Mouse (Mus musculus) layer of hippocampus, postnatal 25 days (tissue): ENCODE data around the gene Cacna1b. TPM values are rescaled to one million over a fixed set of nuclear protein-coding genes. Genes with fewer than 3 reads are reported as not detected.

Experiments
- DNase-seq, 2 experiments: peaks; one replicate each; pipeline ENCODE4 v3.0.0; 2022; ENCODE audit warnings: mixed read lengths in 2 of 2, low spot score in 1 of 2; ENCODE audit errors: extremely low spot score in 1 of 2
- total RNA-seq, 2 experiments: library from RNA; stranded (reverse); gene quantifications; 2 replicates each; pipeline ENCODE4 v1.2.3; 2021

Cacna1b gene
- total RNA-seq, 2 experiments from 2014 or later = 72.4 to 84.0 TPM

GRCm38 (mm10) chr2:24719645-24720379, 43.1 kb downstream of the Cacna1b start:
- DNase-seq = no peak

- no peak for DNase-seq
Observed at GRCm38 (mm10) chr2:24718906-24719305, 44.0 kb downstream of the Cacna1b start.

GRCm38 (mm10) chr2:24717963-24718362, 45.0 kb downstream of the Cacna1b start:
- no peak for DNase-seq

DNA sequence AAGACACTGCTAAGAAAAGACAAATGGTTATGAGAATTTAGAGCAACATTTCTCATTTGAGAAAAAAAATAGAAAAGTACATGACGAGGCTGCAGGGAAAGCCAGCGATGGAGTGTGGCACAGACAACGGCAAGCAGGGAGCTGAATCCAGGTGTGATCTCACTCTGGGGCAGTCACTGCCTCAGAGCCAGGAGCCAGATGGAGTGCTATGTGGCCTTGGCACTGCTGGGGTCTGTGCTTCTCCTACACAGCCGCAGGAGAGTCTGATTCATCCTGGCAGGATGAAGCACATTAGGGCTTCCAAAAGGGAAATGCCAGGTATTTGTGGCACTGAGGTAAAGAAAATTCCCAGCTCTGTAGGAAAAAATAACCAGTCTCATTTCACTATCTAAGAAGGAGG, 45.5 kb downstream of the Cacna1b start:
- no peak for DNase-seq

- no peak for DNase-seq
Observed at GRCm38 (mm10) chr2:24705929-24706328, 57.0 kb downstream of the Cacna1b start.

GRCm38 (mm10) chr2:24702208-24702957, 60.6 kb downstream of the Cacna1b start:
- no peak for DNase-seq

DNA sequence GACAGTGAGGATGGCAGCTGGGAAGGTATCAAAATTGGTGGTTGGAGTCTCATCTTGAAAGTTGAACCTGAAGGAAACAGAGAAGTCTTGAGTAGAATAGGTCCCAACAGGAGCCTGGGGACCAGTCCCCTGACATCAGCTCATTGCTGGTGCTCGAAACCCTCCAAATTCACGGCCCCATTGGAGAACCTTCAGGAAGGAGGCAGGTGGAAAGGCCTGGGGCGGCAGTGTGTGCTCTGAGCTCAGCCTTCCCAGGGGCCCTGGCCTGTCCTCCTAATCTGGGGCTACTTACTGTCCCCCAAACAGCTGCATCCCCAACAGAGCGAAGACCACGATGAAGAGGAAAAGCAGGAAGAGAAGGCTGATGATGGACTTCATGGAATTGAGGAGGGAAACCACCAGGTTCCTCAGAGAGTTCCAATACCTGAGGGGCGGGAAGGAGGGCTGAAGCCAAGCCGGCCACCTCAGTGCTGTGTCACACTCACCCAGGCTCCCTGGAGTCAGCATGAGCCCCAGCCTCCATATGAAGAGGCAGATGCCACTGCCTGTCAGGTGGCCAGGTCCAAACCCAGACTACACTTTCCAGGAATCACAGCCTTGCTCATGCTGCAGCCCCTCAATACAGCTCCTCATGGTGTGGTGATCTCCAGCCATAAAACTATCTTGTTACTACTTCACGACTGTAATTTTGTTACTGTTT, 65.5 kb downstream of the Cacna1b start:
- DNase-seq = no peak

DNA sequence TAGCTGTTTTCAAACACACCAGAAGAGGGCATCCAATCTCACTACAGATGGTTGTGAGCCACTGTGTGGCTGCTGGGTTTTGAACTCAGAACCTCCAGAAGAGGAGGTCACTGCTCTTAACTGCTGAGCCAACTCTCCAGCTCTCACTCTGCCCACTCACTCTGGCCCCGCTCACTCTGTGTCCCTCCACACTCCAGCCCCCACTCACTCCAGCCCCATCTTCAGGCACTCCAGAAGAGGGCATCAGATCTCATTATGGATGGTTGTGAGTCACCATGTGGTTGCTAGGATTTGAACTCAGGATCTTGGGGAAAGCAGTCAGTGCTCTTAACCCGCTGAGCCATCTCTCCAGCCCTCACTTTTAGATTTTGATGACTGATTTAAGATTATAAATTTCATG, 70.6 kb downstream of the Cacna1b start:
- peak; percentile 1 to 2 for DNase-seq

DNA sequence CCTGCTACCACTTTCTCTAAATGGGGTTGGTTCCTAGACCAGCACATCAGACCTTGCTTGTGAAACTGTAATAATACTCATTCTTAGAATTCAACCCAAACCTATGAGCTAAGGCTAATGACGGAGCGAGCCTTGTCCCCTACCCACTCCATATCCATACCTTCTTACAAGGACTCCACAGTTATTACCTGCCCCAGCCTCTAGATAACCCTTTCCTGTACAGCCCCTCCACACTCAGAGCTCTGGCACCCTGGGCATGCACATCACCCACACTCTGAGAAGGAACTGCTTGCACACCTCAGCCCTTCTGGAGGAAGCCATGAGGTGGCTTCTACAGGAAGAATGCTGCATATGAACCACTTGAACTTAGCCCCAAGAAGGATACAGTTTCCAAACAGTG, 72.6 kb downstream of the Cacna1b start:
- peak in 1 of 2 experiments; percentile 2 for DNase-seq

DNA sequence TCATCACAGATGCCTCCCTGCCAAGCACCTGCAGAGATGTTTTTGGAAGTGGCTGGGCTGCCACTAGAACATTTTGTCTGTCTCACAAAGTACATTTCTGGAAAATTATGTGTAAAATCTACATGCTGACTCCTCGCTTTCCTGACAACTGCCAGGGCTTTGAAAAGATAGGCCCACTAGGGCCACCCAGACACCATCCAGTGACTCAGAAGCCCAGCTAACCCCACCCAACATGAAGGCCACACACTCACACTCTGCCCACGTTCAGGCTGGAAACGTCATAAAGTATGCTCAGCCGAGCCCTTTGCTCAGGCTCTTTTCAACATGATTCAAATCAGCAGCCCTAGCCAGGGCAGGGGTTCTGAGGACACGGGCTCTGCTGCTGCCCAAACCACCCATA, 77.6 kb downstream of the Cacna1b start:
- peak in 1 of 2 experiments; percentile 3 for DNase-seq

DNA sequence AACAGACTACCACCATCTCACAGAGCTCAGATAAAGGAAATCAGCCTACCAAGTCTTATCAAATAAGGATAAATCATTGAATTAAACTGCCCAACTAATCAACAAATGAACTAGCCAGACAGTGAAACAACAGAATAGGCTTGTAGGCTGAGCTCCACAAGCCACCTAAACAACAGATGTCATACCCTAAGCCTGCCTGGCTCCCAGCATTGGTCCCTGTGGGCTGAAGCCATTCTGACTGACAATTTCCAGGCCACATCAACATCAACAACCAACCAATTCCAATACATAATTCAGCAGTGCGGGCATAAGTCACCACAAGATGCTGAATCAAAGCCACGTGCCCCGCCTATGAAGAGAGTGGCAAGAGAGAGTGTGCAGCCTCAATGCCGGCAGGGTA, 78.2 kb downstream of the Cacna1b start:
- DNase-seq = peak in 1 of 2 experiments; percentile 2

DNA sequence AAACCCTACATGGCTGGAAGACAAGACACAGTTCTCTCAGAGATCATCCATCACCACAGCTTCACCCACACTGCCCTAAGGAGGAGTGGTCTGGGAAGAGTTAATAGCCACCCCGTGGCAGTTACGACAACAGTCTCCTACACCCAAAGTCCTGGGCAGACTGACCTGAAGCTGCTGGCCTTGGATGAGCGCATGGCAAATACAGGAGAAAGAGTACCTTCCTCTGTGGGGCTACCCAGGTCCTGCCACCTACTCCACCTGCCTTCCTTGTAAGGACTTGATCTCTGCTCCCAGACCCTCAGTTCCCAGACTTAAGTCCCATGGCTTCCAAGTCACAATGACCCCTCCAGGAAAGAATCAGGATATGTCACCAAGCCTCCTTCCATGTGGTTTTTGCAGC, 79.7 kb downstream of the Cacna1b start:
- no peak for DNase-seq

DNA sequence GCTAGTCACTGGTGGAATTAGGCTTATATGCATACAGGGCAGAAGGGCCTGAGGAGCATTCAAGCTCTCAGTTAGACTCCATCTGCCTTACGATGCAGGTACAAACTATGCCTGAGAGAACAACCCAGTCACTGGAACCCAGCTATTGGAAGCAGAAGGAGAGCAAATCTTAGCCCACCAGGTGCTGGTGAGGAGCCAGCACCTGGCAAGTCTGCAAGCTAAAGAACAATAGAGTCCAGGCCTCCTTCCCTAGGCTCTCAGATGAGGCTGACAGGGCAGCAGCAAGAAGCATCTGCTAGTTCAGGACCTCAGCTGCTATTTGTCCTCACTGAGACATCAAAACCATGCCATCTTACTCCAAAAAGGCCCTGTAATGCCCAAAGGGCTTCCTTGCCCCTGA, 82.2 kb downstream of the Cacna1b start:
- DNase-seq = no peak

DNA sequence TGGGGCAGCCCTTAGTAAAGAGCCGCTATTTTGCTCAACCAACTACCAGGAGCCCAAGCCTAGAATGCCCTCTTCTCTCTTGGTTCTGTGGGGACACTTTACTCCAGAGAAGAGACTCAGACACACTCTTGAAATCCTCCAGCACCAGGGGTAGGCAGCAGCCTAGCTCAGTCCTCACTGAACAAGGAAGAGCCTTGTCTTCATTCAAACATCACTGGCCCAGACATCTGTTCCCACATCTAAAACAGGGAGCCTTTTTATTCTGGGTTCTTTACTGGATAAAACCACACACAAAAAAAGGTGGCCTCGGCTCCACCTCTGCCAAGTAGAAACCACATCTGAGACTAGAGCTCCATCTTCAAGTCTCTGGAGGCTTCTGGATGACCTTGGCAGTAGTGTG, 82.8 kb downstream of the Cacna1b start:
- DNase-seq = no peak

DNA sequence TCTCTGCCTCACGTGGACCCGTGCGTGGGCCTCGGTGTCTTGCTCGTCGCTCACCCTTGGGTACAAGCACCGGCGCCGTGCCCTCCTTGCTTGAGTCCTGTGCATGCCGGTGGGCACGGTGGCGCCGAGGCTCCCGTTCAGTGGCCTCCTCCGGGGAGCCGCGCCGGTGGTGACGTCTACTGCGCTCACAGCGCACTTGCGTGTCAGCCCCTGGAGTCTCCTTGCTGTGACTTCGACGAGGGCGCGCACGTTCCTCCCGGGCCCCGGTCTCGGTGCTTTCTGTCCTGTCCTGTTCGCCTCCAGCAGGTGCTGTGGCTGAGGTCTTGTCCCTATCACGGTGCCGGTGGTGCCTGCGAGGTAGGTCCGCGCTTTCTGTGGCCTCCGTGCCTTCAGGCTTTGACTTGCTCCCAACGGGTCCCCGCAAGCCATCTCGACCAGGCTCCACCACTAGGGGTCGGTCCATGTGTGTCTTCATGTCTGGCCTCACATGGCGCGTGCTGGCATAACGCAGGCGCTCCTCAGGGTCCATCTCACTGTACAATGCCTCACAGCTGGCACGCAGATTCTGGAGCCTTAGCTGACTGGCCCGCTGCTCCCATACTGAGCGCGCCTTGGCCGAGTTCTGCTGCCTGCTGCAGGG, 83.8 kb downstream of the Cacna1b start:
- peak in 1 of 2 experiments; percentile 34 for DNase-seq

DNA sequence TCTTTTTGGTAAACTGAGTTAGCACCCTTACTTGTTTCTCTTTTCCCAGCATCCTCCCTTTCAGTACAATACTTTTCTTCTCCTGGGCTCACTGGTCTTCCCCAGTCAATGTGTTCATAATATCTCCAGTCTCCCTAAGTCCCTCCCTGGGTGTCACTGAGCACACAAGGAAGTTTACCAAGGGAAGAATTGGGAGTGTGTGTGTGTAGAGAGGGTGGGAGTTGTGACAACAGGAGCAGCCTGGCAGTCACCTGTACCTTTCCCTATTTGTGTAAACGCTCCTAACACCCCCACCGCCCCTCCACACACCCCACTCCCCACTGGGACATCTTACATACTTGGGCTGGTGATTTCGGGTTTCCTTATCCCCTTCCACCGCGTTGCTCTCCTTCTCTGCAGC, 84.4 kb downstream of the Cacna1b start:
- DNase-seq = no peak

GRCm38 (mm10) chr2:24678110-24678509, 84.8 kb downstream of the Cacna1b start:
- DNase-seq = no peak

DNA sequence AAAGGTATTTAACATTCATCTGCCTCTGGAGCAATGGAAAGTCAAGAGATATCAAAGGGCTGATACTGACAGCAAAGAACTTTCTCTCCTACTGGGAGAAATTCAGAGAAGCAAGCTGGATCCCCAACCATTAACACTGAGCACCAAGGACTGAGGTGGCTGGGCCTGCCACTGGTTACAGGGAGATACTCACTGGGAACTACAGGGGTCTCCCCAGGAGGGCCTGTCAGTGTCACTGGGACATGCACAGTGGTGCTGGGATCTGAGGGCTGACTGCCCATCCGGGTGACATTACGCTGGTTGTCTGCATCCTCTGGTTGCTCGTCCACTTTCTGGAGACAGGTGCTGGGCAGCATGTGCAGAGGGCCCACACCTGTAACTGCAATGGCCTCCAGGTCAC, 85.3 kb downstream of the Cacna1b start:
- DNase-seq = no peak

DNA sequence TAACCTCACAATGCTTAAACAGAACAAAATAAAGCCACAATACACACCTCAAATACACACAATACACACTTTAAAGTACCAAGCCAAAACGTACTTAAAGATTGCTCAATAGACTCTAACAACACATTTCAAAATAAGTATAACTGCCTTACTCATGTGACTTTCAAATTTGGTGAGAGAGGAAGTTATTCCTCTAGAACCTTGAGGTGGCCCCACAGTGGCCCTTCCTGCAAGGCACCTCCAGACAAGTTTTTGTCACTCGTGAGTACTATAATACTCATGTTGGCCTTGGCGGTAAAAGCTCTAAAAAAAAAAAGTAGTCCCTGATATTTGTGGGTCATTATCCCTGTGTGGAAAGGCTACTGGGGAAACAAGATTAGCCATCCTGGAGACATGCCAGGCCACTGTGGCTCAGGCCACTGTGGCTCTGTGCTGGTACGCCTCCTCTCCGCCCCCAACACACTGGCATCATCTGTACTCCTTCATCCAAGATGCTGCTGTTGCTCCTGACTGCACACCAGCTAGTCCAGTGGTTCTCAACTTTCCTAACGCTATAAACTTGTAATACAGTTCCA, 88.4 kb downstream of the Cacna1b start:
- peak in 1 of 2 experiments; percentile 2 for DNase-seq

DNA sequence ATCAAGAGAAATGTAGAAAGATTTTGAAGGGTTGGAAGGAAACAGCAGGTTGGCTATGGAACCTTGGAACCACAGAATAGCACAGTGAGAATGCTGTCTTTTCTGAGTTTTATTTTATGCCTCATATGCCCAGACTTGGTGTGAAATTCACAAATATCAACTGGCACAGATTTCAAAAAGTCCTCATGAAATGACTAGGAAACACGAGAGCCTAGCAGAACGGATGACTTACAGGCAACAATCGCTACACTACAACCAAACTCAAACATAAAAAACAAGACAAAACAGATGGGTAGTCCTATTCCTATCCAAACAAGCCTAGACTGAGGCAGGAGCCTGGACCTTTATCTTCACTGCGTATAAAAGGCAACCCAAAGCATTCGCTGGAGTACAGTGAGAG, 94.4 kb downstream of the Cacna1b start:
- DNase-seq = no peak
